Mouse (Mus musculus) gastrocnemius, adult 2 months (tissue): ENCODE data around the gene Man2a1. TPM values are rescaled to one million over a fixed set of nuclear protein-coding genes. Genes with fewer than 3 reads are reported as not detected.

ENCODE experiments used
- DNase-seq: peaks from one replicate; pipeline ENCODE4 v3.0.0; 2022
- H3K27ac ChIP-seq: fragments of 200-600 bp; 2 replicates; pipeline ENCODE4 v1.8.1; 2022; ENCODE audit warnings: mild to moderate bottlenecking
- H3K4me3 ChIP-seq: fragments of 200-600 bp; 2 replicates; pipeline ENCODE4 v1.8.1; 2022; ENCODE audit warnings: mild to moderate bottlenecking, moderate library complexity
- CTCF ChIP-seq: fragments of 200-600 bp; IDR thresholded peaks from 2 replicates; pipeline ENCODE4 v1.8.1; 2022; ENCODE audit warnings: antibody characterized with exemption, mild to moderate bottlenecking, moderate library complexity
- intact Hi-C: fragments of 180-260 bp; cut with DNase I; formaldehyde crosslinking; loops from one replicate; pipeline ENCODE4 v1.15.1; 2025
- total RNA-seq, 2 experiments: library from RNA; stranded (reverse); gene quantifications; 2 replicates each; pipeline ENCODE4 v1.2.3; 2021

The Man2a1 gene
- total RNA-seq, 2 experiments from 2014 or later = 9.0 to 9.8 TPM

GRCm38 (mm10) chr17:64792623-64793022 lies 192.1 kb downstream of the Man2a1 start:
- intact Hi-C loops = no loop called here
- H3K4me3 ChIP-seq = no peak overlapping the region
- no peak for TF ChIP-seq CTCF
- DNase-seq = no peak
- H3K27ac ChIP-seq = no peak overlapping the region

GRCm38 (mm10) chr17:64802168-64802955 lies 201.8 kb downstream of the Man2a1 start:
- intact Hi-C loops = no loop called here
- Histone ChIP-seq H3K4me3 (no peak overlapping the region), H3K27ac (no peak overlapping the region)
- TF ChIP-seq CTCF = no peak
- DNase-seq = no peak

- intact Hi-C loops = no loop called here
- Histone ChIP-seq H3K27ac (no peak overlapping the region), H3K4me3 (no peak overlapping the region)
- no peak for DNase-seq
- TF ChIP-seq CTCF = no peak
Observed at GRCm38 (mm10) chr17:64802956-64803275, 202.4 kb downstream of the Man2a1 start.

Other genes with a start within 250 kb of the Man2a1 start
- not detected for gene 4930583I09Rik, start 235.3 kb downstream of the Man2a1 start, total RNA-seq